Mouse (Mus musculus): ENCODE data around the gene Elmod3.
"Not testable (repeated sequence)": the region's sequence is repeated elsewhere in the genome, so short reads cannot be mapped to it uniquely, and the experiment has no call there.

DNA sequence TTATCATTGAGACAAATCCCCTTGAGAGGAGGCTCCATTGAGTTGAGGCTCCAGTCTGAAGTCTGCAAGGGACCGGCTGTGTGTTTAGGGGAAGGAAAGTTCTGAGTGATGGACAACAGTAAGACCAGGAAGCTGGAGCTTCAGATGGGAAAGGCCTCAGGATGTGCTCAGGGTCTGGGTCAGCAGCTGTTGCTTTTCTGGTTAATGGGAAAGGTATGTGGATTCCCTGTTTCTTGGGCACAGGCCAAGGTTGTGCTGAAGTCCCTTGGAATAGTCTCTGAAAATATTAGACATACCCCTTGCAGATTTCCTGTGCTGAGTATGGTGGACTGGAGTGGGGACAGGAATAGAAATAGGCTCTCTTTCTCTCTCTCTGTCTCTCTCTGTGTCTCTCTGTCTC is 64.7 kb downstream of the Elmod3 start:
- TF ChIP-seq CTCF (IDR thresholded peaks at IDR 0.05; ENCODE audit: insufficient read depth, low read length); POLR2A (IDR thresholded peaks at IDR 0.05; ENCODE audit: borderline replicate concordance, extremely low read depth, low read depth, low read length): not testable (repeated sequence)

Measured in lung, adult 2 months (tissue).